Mouse (Mus musculus) kidney, postnatal 0 days (tissue): Measurements from ENCODE around the gene Akap2. TPM values are rescaled to one million over a fixed set of nuclear protein-coding genes. Genes with fewer than 3 reads are reported as not detected.
"Not testable (repeated sequence)": the region's sequence is repeated elsewhere in the genome, so short reads cannot be mapped to it uniquely, and the experiment has no call there.

Experiments used
- ATAC-seq: fragments of 200-750 bp; cut with Nextera tagmentation; replicated peaks from 2 replicates; pipeline ENCODE4 v1.8.0; 2017; ENCODE audit warnings: low read depth, moderate number of reproducible peaks, moderate TSS enrichment, moderate library complexity; ENCODE audit not compliant: low FRiP score
- DNase-seq: peaks from one replicate; pipeline ENCODE4 v3.0.0-alpha.2; 2016; ENCODE audit warnings: low spot score
- H3K27ac ChIP-seq: fragments of 300-500 bp; sonication (generic); 2 replicates; pipeline ENCODE4 v1.5.1; 2014; ENCODE audit warnings: mild to moderate bottlenecking
- H3K27me3 ChIP-seq: fragments of 300-500 bp; sonication (generic); 2 replicates; pipeline ENCODE4 v1.6.1; 2014; ENCODE audit warnings: low read length, mixed read lengths; ENCODE audit not compliant: insufficient read depth
- H3K36me3 ChIP-seq: fragments of 300-500 bp; sonication (generic); 2 replicates; pipeline ENCODE4 v1.6.1; 2014; ENCODE audit warnings: low read length, mixed read lengths; ENCODE audit not compliant: insufficient read depth
- H3K4me1 ChIP-seq: fragments of 300-500 bp; sonication (generic); replicated peaks from 2 replicates; pipeline ENCODE4 v1.6.1; 2014; ENCODE audit warnings: antibody characterized with exemption, low read length, mixed read lengths; ENCODE audit not compliant: insufficient read depth
- H3K4me2 ChIP-seq: fragments of 300-500 bp; sonication (generic); 2 replicates; pipeline ENCODE4 v1.6.1; 2014; ENCODE audit warnings: mild to moderate bottlenecking, low read length, moderate library complexity, mixed read lengths
- H3K4me3 ChIP-seq: fragments of 300-500 bp; sonication (generic); replicated peaks from 2 replicates; pipeline ENCODE4 v1.5.1; 2014; ENCODE audit warnings: low read depth, low read length
- H3K9ac ChIP-seq: fragments of 300-500 bp; sonication (generic); 2 replicates; pipeline ENCODE4 v1.6.1; 2014; ENCODE audit warnings: low read depth, low read length
- H3K9me3 ChIP-seq: fragments of 300-500 bp; sonication (generic); replicated peaks from 2 replicates; pipeline ENCODE4 v1.6.1; 2016; ENCODE audit warnings: low read length, inconsistent platforms, mixed read lengths
- CTCF ChIP-seq: IDR thresholded peaks from 2 replicates; pipeline ENCODE4 v1.5.1; 2016; ENCODE audit warnings: antibody characterized with exemption, low read depth, mild to moderate bottlenecking, moderate library complexity
- WGBS: fragments of 180-500 bp; shearing (Covaris S2); extraction: QIAGEN DNeasy Blood & Tissue Kit; methylation state at CpG from one replicate; pipeline ENCODE4 v1.1.7; 2014; 5-methylcytosine and 5-hydroxymethylcytosine counted together
- polyA plus RNA-seq: library from polyadenylated mRNA; unstranded; fragments of >200 nt; fragmentation: Nextera tagmentation; extraction: Ambion mirVana; gene quantifications from 2 replicates; pipeline ENCODE4 v1.2.1, GENCODE M21; 2015

The Akap2 gene
- polyA plus RNA-seq, 1 experiment from 2014 or later: 20.5 TPM

DNA sequence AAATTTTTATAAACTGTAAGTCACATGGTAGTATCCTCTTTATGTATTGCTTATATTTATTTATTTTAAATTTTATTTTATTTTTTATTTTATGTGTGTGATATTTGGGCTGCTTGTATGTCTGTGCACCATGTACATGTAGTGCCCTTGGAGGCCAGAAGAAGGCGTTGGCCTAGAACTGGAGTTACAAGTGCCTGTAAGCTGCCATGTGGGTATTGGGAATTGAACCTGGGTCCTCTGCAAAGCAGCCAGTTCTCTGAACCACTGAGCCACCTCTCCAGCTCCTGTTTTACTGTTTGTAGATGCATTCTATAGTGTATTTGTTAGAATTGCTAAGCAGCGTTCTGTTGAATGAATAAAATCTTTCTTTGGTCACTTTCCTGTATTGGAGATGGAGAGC, 170.8 kb downstream of the Akap2 start:
- peaks cover 2% of the 10 kb centered on the region; the same call in 1 of the 2 replicates for H3K4me1 ChIP-seq
- no peaks in the 10 kb centered on the region for H3K27me3 ChIP-seq
- no peak for DNase-seq
- H3K36me3 ChIP-seq: no peaks in the 10 kb centered on the region
- no peaks in the 10 kb centered on the region for H3K9me3 ChIP-seq
- no peak overlapping the region for H3K9ac ChIP-seq
- H3K27ac ChIP-seq: no peak overlapping the region
- 99% methylated on average over 2 of the region's 2 CpGs for WGBS
- no peak for ATAC-seq
- no peak overlapping the region for H3K4me2 ChIP-seq
- TF ChIP-seq CTCF: no peak
- no peak overlapping the region for H3K4me3 ChIP-seq

DNA sequence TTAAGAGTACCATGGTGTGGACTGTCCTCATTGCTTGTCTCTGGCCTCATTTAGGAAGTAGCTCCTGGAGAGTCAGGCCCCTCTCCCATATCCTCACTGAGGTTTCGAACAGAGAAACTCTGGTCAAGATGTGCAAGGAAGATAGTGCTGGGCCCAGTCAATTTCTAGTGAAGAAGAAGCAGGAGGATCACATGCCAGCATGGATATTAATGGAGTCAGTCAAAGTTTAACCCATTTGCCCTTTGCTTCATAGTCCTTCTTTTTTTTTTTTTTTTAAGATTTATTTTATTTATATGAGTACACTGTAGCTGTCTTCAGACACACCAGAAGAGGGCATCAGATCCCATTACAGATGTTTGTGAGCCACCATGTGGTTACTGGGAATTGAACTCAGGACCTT, 171.5 kb downstream of the Akap2 start:
- H3K9ac ChIP-seq, ATAC-seq, H3K4me3 ChIP-seq, H3K27ac ChIP-seq, H3K27me3 ChIP-seq, H3K4me2 ChIP-seq, DNase-seq, H3K9me3 ChIP-seq, H3K36me3 ChIP-seq, H3K4me1 ChIP-seq: not testable (repeated sequence)
- WGBS: 94% methylated on average over 1 of the region's 1 CpGs

DNA sequence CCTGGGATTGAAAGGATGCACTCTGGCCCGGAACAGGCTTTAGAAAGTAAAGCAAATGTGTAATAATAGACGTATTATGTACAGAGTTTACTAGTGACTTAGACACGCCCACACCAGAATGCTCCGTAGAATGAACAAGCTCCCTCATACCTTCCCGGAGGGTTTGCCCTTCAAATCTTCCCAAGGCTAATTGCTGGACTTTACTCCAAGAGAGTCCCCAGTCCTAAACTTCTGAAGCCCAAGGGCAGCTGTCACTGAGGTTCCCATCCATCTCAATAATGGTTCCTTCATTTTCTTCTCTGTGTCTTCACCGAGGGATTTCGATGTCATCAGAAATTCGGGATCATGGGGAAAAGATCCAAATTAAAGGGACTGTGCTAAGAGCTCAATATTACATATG, 172.3 kb downstream of the Akap2 start:
- WGBS: 89% methylated on average over 8 of the region's 8 CpGs
- no peak for TF ChIP-seq CTCF
- H3K27ac ChIP-seq: no peak overlapping the region
- H3K36me3 ChIP-seq: no peaks in the 10 kb centered on the region
- no peaks in the 10 kb centered on the region for H3K9me3 ChIP-seq
- H3K4me1 ChIP-seq: no peaks in the 10 kb centered on the region
- no peak overlapping the region for H3K4me2 ChIP-seq
- H3K9ac ChIP-seq: no peak overlapping the region
- DNase-seq (no peak), ATAC-seq (no peak)
- H3K27me3 ChIP-seq: no peaks in the 10 kb centered on the region
- H3K4me3 ChIP-seq: no peak overlapping the region

DNA sequence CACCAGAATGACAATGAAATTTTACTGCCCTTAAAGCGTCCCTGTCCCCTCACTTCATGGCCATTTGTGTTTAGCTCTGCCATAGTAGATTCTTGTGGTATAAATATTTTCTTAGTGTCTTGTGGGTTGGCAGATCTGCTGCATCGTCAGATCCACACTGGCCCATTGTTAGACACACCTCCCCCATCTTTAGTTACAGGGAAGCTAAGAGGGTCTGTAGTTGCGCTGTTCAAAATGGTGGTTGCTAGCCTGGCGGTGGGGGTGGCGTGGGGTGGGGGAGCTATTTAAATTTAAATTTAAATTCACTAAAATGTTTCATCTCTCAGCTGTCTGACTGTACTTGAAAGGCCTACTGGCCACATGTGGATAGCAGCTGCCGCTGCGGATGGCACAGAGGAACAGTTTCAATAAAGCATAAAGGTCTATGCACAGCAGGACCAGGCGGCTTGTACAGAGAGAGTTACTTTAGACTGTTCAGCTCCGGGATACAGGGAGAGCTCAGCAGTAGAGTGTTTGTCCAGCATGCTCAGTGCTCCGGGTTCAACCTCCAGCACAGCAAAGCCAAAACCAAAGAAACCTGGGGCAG, 174.6 kb downstream of the Akap2 start:
- Histone ChIP-seq H3K4me2 (no peak overlapping the region), H3K4me3 (no peak overlapping the region), H3K4me1 (no peaks in the 10 kb centered on the region), H3K9ac (no peak overlapping the region), H3K9me3 (no peaks in the 10 kb centered on the region), H3K27me3 (no peaks in the 10 kb centered on the region), H3K36me3 (no peaks in the 10 kb centered on the region), H3K27ac (no peak overlapping the region)
- TF ChIP-seq CTCF: no peak
- 87% methylated on average over 10 of the region's 10 CpGs for WGBS
- no peak for ATAC-seq
- no peak for DNase-seq

DNA sequence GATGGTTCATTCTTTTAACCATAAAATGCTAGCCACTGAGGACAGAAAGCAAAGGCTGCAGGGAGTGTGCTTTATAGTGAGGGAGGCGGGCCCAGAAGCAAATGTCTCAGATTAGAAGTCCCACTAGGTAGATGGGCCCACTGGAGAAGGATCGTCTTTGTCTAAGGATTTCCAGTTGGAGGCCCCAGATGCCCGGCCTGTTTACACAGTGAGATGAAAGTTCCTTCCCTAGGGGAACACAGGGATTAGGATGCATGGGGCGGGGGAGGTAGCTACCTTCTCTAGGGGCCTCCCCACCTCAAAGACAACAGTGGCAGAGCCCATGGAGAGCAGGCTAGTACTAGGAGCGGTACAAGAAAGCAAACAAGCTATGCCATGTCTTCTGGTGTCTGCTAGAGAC, 177.7 kb downstream of the Akap2 start:
- Histone ChIP-seq H3K4me3 (no peak overlapping the region), H3K36me3 (no peaks in the 10 kb centered on the region), H3K4me2 (no peak overlapping the region), H3K27me3 (no peaks in the 10 kb centered on the region), H3K27ac (no peak overlapping the region), H3K9ac (no peak overlapping the region), H3K4me1 (no peaks in the 10 kb centered on the region), H3K9me3 (no peaks in the 10 kb centered on the region)
- ATAC-seq (no peak), DNase-seq (no peak)
- TF ChIP-seq CTCF: no peak
- WGBS: 49% methylated on average over 5 of the region's 5 CpGs

DNA sequence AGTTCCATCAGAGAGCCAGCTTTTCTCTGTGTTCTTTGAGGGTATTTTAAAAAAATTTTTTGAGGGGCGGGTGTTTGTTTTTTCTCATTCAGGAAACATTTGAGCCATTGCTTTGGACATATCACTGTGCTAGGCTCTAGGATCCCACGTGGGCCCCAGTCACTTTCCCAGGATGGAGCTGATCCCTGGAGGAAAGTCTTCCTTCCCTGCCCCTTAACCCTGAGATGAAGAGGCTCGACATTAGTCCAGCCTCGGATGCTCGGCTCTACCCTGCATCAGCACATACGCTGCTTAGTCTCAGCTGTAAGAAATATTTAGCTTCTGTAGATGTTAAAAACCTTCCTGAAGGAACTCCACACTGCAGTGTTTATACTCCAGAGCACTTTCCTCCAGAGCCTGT, 178.4 kb downstream of the Akap2 start:
- Histone ChIP-seq H3K9me3 (no peaks in the 10 kb centered on the region), H3K27ac (no peak overlapping the region), H3K9ac (no peak overlapping the region), H3K4me2 (no peak overlapping the region), H3K36me3 (no peaks in the 10 kb centered on the region), H3K4me3 (no peak overlapping the region), H3K27me3 (no peaks in the 10 kb centered on the region), H3K4me1 (no peaks in the 10 kb centered on the region)
- 54% methylated on average over 6 of the region's 6 CpGs for WGBS
- DNase-seq (no peak), ATAC-seq (no peak)
- no peak for TF ChIP-seq CTCF

DNA sequence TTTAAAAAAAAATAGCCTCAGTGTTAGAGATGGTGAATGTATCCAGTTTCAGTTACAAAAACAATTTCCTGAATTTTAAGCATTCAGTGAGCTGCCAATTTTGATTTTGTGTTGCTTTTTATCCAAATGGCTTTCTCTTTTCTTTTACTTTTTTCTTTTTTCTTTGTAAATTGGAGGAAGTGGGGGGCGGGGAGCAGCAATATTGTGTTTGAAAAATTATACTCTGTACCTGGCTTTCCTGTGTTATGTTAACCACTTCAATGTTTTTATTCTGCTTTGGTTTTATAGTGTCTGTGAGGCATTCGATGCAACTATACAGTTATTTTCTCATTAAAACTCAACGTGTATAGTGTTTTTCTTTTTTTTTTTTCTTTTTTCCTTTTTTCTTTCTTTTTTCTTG, 179.2 kb downstream of the Akap2 start:
- Histone ChIP-seq H3K4me1 (no peaks in the 10 kb centered on the region), H3K36me3 (no peaks in the 10 kb centered on the region), H3K27ac (no peak overlapping the region), H3K4me3 (no peak overlapping the region), H3K9me3 (no peaks in the 10 kb centered on the region), H3K27me3 (no peaks in the 10 kb centered on the region), H3K4me2 (no peak overlapping the region), H3K9ac (no peak overlapping the region)
- WGBS: 46% methylated on average over 3 of the region's 3 CpGs
- DNase-seq (no peak), ATAC-seq (no peak)
- no peak for TF ChIP-seq CTCF
